Mouse (Mus musculus) thymus, adult 2 months (tissue): ENCODE measurements around the gene Gm10375. TPM values are rescaled to one million over a fixed set of nuclear protein-coding genes. Genes with fewer than 3 reads are reported as not detected.
"Not testable (repeated sequence)": the region's sequence is repeated elsewhere in the genome, so short reads cannot be mapped to it uniquely, and the experiment has no call there.

Experiments used
- DNase-seq: peaks from one replicate; pipeline ENCODE4 v3.0.0; 2021
- H3K27ac ChIP-seq: fragments of 200-500 bp; 2 replicates; pipeline ENCODE4 v1.5.1; 2012; ENCODE audit warnings: low read length, control low read depth; ENCODE audit not compliant: control insufficient read depth, insufficient read depth
- H3K27me3 ChIP-seq: fragments of 200-500 bp; 2 replicates; pipeline ENCODE4 v1.6.1; 2012; ENCODE audit warnings: mild to moderate bottlenecking, low read length, moderate library complexity, mixed read lengths; ENCODE audit not compliant: control insufficient read depth, insufficient read depth
- H3K36me3 ChIP-seq: fragments of 200-500 bp; 2 replicates; pipeline ENCODE4 v1.6.1; 2012; ENCODE audit warnings: mild to moderate bottlenecking, low read length, moderate library complexity; ENCODE audit not compliant: control insufficient read depth, insufficient read depth
- H3K4me1 ChIP-seq: fragments of 200-500 bp; replicated peaks from 2 replicates; pipeline ENCODE4 v1.6.1; 2012; ENCODE audit warnings: low read length; ENCODE audit not compliant: control insufficient read depth, insufficient read depth
- H3K4me3 ChIP-seq: fragments of 200-500 bp; 2 replicates; pipeline ENCODE4 v1.5.1; 2012; ENCODE audit warnings: mild to moderate bottlenecking, low read length, control low read depth, moderate library complexity; ENCODE audit not compliant: control insufficient read depth, insufficient read depth
- WGBS: fragments of 180-500 bp; shearing (Covaris S2); methylation state at CpG from one replicate; pipeline ENCODE4 v1.1.7; 2018; 5-methylcytosine and 5-hydroxymethylcytosine counted together
- polyA plus RNA-seq: library from polyadenylated mRNA; depleted of rRNA; stranded (reverse); fragments of >200 nt; gene quantifications from 2 replicates; pipeline ENCODE4 v1.2.3, GENCODE M21; 2012; rRNA removed

Gene Gm10375
- polyA plus RNA-seq = not detected in 2 replicates

DNA sequence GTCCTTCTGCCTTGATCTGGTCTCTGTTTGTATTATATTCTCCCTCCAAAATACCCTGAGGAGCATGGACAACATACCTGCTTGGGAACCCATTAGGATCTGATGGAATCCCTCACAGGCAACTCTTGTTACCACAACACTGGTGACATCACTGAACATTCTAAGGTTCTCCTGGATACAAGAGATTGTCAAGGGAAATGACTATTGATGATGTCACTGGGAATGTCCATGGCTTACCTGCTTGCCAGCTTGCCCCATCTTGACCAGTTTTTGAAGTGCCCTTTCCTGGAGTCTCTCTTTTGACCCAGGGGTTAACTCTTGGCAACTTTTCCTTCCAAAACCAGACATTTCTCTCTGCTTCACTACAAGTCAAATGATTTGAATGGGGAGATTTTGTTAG, at the start of gene Gm10375:
Gene Gm10375 (minus strand): TSS at position 101 of the 400 bp plus-strand sequence.
- H3K36me3 ChIP-seq, H3K27me3 ChIP-seq, H3K27ac ChIP-seq, H3K4me3 ChIP-seq, H3K4me1 ChIP-seq, DNase-seq: not testable (repeated sequence)

DNA sequence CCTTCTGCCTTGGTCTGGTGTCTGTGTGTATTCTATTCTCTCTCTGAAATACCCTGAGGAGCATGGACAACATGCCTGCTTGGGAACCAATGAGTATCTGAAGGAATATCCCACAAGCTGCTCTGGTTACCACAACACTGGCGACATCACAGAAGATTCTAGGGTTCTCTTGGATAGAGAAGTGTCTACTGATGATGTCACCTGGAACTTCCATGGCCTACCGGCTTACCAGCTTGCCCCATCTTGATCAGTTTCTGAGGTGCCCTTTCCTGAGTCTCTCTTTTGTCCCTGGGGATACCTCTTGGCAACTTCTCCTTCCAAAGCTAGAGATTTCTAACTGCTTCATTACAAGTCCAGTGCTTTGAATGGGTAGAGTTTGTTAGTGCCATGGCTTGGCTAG, 28.8 kb downstream of the Gm10375 start, which contains the start of gene Gm17654:
Gene Gm17654 (minus strand): TSS at position 101 of the 400 bp plus-strand sequence.
- not testable (repeated sequence) for H3K4me3 ChIP-seq, H3K27ac ChIP-seq, DNase-seq, H3K4me1 ChIP-seq, H3K36me3 ChIP-seq, H3K27me3 ChIP-seq
- 100% methylated on average over 1 of the region's 2 CpGs for WGBS

DNA sequence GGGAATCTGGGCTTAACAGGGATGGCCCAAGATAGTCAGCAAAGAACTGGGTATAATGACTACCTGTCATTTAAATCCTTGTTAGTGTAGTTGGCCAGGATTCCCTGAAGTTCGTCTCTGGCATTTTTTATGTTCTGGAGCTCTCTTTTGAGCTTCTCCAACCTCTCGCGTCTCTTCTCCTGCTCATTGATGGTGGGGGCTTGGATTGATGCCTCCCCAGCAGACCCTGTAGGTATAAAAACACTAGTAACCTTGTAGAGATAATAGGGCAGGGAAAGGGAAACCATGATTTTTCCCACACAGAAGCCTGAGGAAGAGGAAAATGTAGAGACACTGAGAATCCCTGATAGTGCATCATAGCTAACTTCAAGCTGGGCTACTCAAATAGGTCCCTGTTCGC, 29.8 kb downstream of the Gm10375 start:
- H3K4me3 ChIP-seq, H3K36me3 ChIP-seq, H3K27ac ChIP-seq, H3K27me3 ChIP-seq, H3K4me1 ChIP-seq: not testable (repeated sequence)
- WGBS = 84% methylated on average over 4 of the region's 4 CpGs
- DNase-seq = peak; percentile 2

Other genes starting within 250 kb of the Gm10375 start
- not detected in 2 replicates for gene Gm8138, start 191.7 kb downstream of the Gm10375 start, polyA plus RNA-seq
- gene Gm5799, start 64.4 kb downstream of the Gm10375 start, polyA plus RNA-seq = 0.09 TPM in 1 of 2 replicates, not detected in the other
- not detected in 2 replicates for gene Gm17654, start 28.9 kb downstream of the Gm10375 start, polyA plus RNA-seq
- not detected in 2 replicates for gene Gm8165, start 69.2 kb upstream of the Gm10375 start, polyA plus RNA-seq
- 0.13 TPM in 1 of 2 replicates, not detected in the other for gene Gm7324, start 89.8 kb upstream of the Gm10375 start, polyA plus RNA-seq
- not detected in 2 replicates for gene Gm16506, start 119.5 kb upstream of the Gm10375 start, polyA plus RNA-seq
- gene Gm6526, start 139.9 kb upstream of the Gm10375 start, polyA plus RNA-seq = not detected in 2 replicates
- gene Gm8180, start 176.7 kb upstream of the Gm10375 start, polyA plus RNA-seq = not detected in 2 replicates